Comparison of ENCODE assay signal across 8 mouse cellular contexts in the genomic region with DNA sequence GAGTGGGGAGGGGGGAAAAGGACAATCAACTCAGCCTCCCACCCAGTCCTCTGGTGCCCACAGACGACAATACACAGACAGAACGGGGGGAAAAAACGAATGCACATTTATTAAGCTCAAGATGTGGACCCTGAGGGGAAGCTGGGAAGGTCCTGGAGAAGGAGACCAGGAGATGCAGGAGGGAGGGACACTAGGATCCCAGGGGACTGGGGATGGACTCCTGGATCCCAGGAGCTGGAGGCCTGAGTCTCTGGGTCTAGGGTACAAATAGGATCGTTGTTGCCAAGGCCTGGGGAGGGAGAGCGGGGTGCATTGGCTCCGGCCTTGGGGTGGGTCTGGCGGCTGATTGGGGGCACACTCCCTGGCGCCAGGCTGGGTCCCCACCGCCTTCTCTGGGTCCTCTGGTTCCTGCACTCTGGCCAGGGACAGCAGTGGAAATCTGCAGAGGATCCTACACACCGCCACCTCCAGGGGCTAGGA. TPM values are rescaled to one million over a fixed set of nuclear protein-coding genes. Genes with fewer than 3 reads are reported as not detected.
DNase-seq lines count a peak whose midpoint lies in the region; ATAC-seq and TF ChIP-seq lines count a peak whose summit lies in the region.

Gene Fxyd5, minus strand, starts transcription at position 51 of the 480 bp plus-strand sequence.

- in situ Hi-C loops in ES-E14 (cut with MboI; ENCODE audit: low sequenced_read_pairs in 2 of 2, unreplicated experiment in 2 of 2), result no loop called here

- no peak for DNase-seq in gastrocnemius, postnatal 10 days
- no peak for DNase-seq in gastrocnemius, adult 8-10 months (ENCODE audit: low spot score in 2 of 2)
- DNase-seq in ES-E14 (ENCODE audit: low read depth, low spot score), result no peak
- no peak for DNase-seq in intestine, embryonic 14.5 days (ENCODE audit: low spot score)
- DNase-seq in cerebellum, adult 9-11 months, result no peak
- DNase-seq in thymus, postnatal 14 days, result no peak

- no peaks in the 10 kb centered on the region for H3K9me3 ChIP-seq in ES-E14 (ENCODE audit: control insufficient read depth, insufficient read depth, low read depth, low read length)
- H3K9me3 ChIP-seq in forebrain, embryonic 16.5 days (ENCODE audit: control insufficient read depth, low read length), result no peaks in the 10 kb centered on the region
- H3K9me3 ChIP-seq in intestine, embryonic 14.5 days (ENCODE audit: control insufficient read depth, low read length), result no peaks in the 10 kb centered on the region

- no peak for ATAC-seq in forebrain, embryonic 16.5 days
- ATAC-seq in intestine, embryonic 14.5 days (replicated peaks; ENCODE audit: low FRiP score, low TSS enrichment, low read depth), result no peak
- no peak for ATAC-seq in megakaryocyte progenitor cell, adult 5-6 weeks (replicated peaks; ENCODE audit: poor library complexity)

- H3K4me2 ChIP-seq in forebrain, embryonic 16.5 days (ENCODE audit: low read length), result peak within 1 kb of the TSS; percentile 43
- peak within 1 kb of the TSS; percentile 47 for H3K4me2 ChIP-seq in intestine, embryonic 14.5 days (ENCODE audit: low read length)

- WGBS in forebrain, embryonic 16.5 days, result 30% methylated on average over 10 of the region's 10 CpGs
- 31% methylated on average over 10 of the region's 10 CpGs for WGBS in intestine, embryonic 14.5 days

- H3K27me3 ChIP-seq in forebrain, embryonic 16.5 days (replicated peaks; ENCODE audit: control insufficient read depth, insufficient read depth, low read length), result peaks cover 28% of the 10 kb centered on the region
- H3K27me3 ChIP-seq in intestine, embryonic 14.5 days (replicated peaks; ENCODE audit: control insufficient read depth, insufficient read depth, low read length), result peaks cover 25% of the 10 kb centered on the region

- H3K4me1 ChIP-seq in ES-E14 (ENCODE audit: control insufficient read depth in 2 of 2, insufficient read depth in 2 of 2, low read length in 2 of 2, poor library complexity in 1 of 2), result peaks cover 0 to 7% of the 10 kb centered on the region in 2 experiments; a peak in 1 of 4 replicates
- H3K4me1 ChIP-seq in forebrain, embryonic 16.5 days (replicated peaks; ENCODE audit: control insufficient read depth, insufficient read depth, low read length), result peaks cover 3% of the 10 kb centered on the region; the same call in 1 of the 2 replicates
- 0 out of 2 replicates have a peak, but pooled peaks cover 7% of the 10 kb centered on the region for H3K4me1 ChIP-seq in intestine, embryonic 14.5 days (replicated peaks; ENCODE audit: control insufficient read depth, insufficient read depth, low read length)

- H3K9ac ChIP-seq in ES-E14 (ENCODE audit: insufficient read depth, low read depth, low read length, poor library complexity, severe bottlenecking), result no peak within 1 kb of the TSS
- H3K9ac ChIP-seq in forebrain, embryonic 16.5 days (replicated peaks; ENCODE audit: low read depth, low read length), result 0 out of 2 replicates have a peak within 1 kb of the TSS, but pooled peaks have one; percentile 9
- 0 out of 2 replicates have a peak within 1 kb of the TSS, but pooled peaks have one; percentile 14 for H3K9ac ChIP-seq in intestine, embryonic 14.5 days (ENCODE audit: low read length)

- peak within 1 kb of the TSS in 1 of 2 experiments; percentile 33; a peak in 1 of 4 replicates for H3K4me3 ChIP-seq in ES-E14 (ENCODE audit: insufficient read depth in 1 of 2, low read depth in 1 of 2, low read length in 2 of 2, poor library complexity in 1 of 2, severe bottlenecking in 1 of 2)
- H3K4me3 ChIP-seq in forebrain, embryonic 16.5 days (replicated peaks; ENCODE audit: low read length), result peak within 1 kb of the TSS; percentile 23
- peak within 1 kb of the TSS; percentile 30 for H3K4me3 ChIP-seq in intestine, embryonic 14.5 days (ENCODE audit: low read depth, low read length)

- no peak within 1 kb of the TSS for H3K27ac ChIP-seq in ES-E14 (ENCODE audit: insufficient read depth, low read depth, low read length, poor library complexity, severe bottlenecking)
- no peak within 1 kb of the TSS for H3K27ac ChIP-seq in forebrain, embryonic 16.5 days (ENCODE audit: low read length)
- no peak within 1 kb of the TSS for H3K27ac ChIP-seq in intestine, embryonic 14.5 days (ENCODE audit: low read depth)

- H3K36me3 ChIP-seq in ES-E14 (ENCODE audit: control insufficient read depth, insufficient read depth, low read length, poor library complexity, severe bottlenecking), result no peaks in the 10 kb centered on the region
- no peaks in the 10 kb centered on the region for H3K36me3 ChIP-seq in forebrain, embryonic 16.5 days (ENCODE audit: control insufficient read depth, insufficient read depth)
- H3K36me3 ChIP-seq in intestine, embryonic 14.5 days (ENCODE audit: control insufficient read depth, insufficient read depth, low read length), result no peaks in the 10 kb centered on the region

TF ChIP-seq in ES-E14, 5 proteins besides CTCF, POLR2A, EP300 and RAD21:
- TF ChIP-seq MAFK (IDR thresholded peaks at IDR 0.05; ENCODE audit: insufficient read depth, low read depth, low read length) (no peak), CHD2 (IDR thresholded peaks at IDR 0.05; ENCODE audit: low read depth, low read length) (no peak), HCFC1 (IDR thresholded peaks at IDR 0.05; ENCODE audit: borderline replicate concordance, insufficient read depth, low read length) (no peak), ZNF384 (IDR thresholded peaks at IDR 0.05; ENCODE audit: low read depth, low read length) (no peak), ZC3H11A (IDR thresholded peaks at IDR 0.05; ENCODE audit: borderline replicate concordance, low read depth, low read length) (no peak)
TF ChIP-seq in ES-E14: peak in this region for 0.

RNA-seq across cellular contexts. Expression of gene Fxyd5, which starts in this region (rescaled TPM):
- total RNA-seq in gastrocnemius, postnatal 10 days (2021), result 10 to 100 TPM; 10.1 to 21.5 TPM
- total RNA-seq in gastrocnemius, adult 8-10 months (2022), result 1 to 10 TPM; 4.7 to 8.7 (median 6.1) TPM
- 9.6 and 16.0 TPM in 2 replicates for total RNA-seq in ES-E14 (2012; rRNA removed)
- 21.7 and 23.4 TPM in 2 replicates for polyA plus RNA-seq in forebrain, embryonic 16.5 days (2015; fragmentation: Nextera tagmentation; extraction: Ambion mirVana)
- 18.1 and 22.8 TPM in 2 replicates for polyA plus RNA-seq in intestine, embryonic 14.5 days (2014; fragmentation: Nextera tagmentation; extraction: Ambion mirVana)
- 389 and 471 TPM in 2 replicates for total RNA-seq in megakaryocyte progenitor cell, adult 5-6 weeks (2015)
- total RNA-seq in megakaryocyte progenitor cell, adult 5-6 weeks (2017), result 244 and 257 TPM in 2 replicates

Comparison
In these comparisons a context has a peak if more than half of its experiments do, and no peak if none do; other contexts are left out.
1. RNA of gene Fxyd5 (total RNA-seq): 244 to 471 TPM in megakaryocyte progenitor cell, adult 5-6 weeks; 10.1 to 21.5 TPM in gastrocnemius, postnatal 10 days, 9.6 to 16.0 TPM in ES-E14 and 4.7 to 8.7 TPM in gastrocnemius, adult 8-10 months; every median in the first group is over 10 times any median in the second.